Mouse (Mus musculus) stomach, embryonic 14.5 days (tissue): Measurements from ENCODE around the gene Sh2d4b. TPM values are rescaled to one million over a fixed set of nuclear protein-coding genes. Genes with fewer than 3 reads are reported as not detected.

Experiments used
- ATAC-seq: fragments of 200-750 bp; cut with Nextera tagmentation; 2 replicates; pipeline ENCODE4 v1.8.0; 2017; ENCODE audit warnings: low read depth, moderate TSS enrichment; ENCODE audit not compliant: insufficient number of reproducible peaks, insufficient read depth, low FRiP score
- H3K27ac ChIP-seq: fragments of 300-500 bp; sonication (generic); 2 replicates; pipeline ENCODE4 v1.5.1; 2014; ENCODE audit warnings: mild to moderate bottlenecking, low read length, moderate library complexity, mixed read lengths
- H3K27me3 ChIP-seq: fragments of 300-500 bp; sonication (generic); 2 replicates; pipeline ENCODE4 v1.6.1; 2014; ENCODE audit warnings: low read length, control low read depth, mixed read lengths; ENCODE audit not compliant: control insufficient read depth, insufficient read depth
- H3K36me3 ChIP-seq: fragments of 300-500 bp; sonication (generic); 2 replicates; pipeline ENCODE4 v1.6.1; 2014; ENCODE audit warnings: mild to moderate bottlenecking, control low read depth, low read length, moderate library complexity, mixed read lengths; ENCODE audit not compliant: control insufficient read depth, insufficient read depth
- H3K4me1 ChIP-seq: fragments of 300-500 bp; sonication (generic); 2 replicates; pipeline ENCODE4 v1.6.1; 2014; ENCODE audit warnings: low read length, control low read depth, mixed read lengths; ENCODE audit not compliant: control insufficient read depth, insufficient read depth
- H3K4me2 ChIP-seq: fragments of 300-500 bp; sonication (generic); replicated peaks from 2 replicates; pipeline ENCODE4 v1.6.1; 2014; ENCODE audit warnings: low read depth, low read length, control low read depth
- H3K4me3 ChIP-seq: fragments of 300-500 bp; sonication (generic); 2 replicates; pipeline ENCODE4 v1.5.1; 2014; ENCODE audit warnings: low read depth, low read length, control low read depth
- H3K9ac ChIP-seq: fragments of 300-500 bp; sonication (generic); replicated peaks from 2 replicates; pipeline ENCODE4 v1.6.1; 2014; ENCODE audit warnings: low read depth, mild to moderate bottlenecking, control low read depth, low read length, moderate library complexity, mixed read lengths
- H3K9me3 ChIP-seq: fragments of 300-500 bp; sonication (generic); 2 replicates; pipeline ENCODE4 v1.6.1; 2016; ENCODE audit warnings: low read depth, low read length, control low read depth; ENCODE audit not compliant: control insufficient read depth
- WGBS: fragments of 180-500 bp; shearing (Covaris S2); extraction: QIAGEN DNeasy Blood & Tissue Kit; methylation state at CpG from one replicate; pipeline ENCODE4 v1.1.7; 2014; 5-methylcytosine and 5-hydroxymethylcytosine counted together
- polyA plus RNA-seq: library from polyadenylated mRNA; unstranded; fragments of >200 nt; fragmentation: Nextera tagmentation; extraction: Ambion mirVana; gene quantifications from 2 replicates; pipeline ENCODE4 v1.2.1, GENCODE M21; 2014

Sh2d4b gene
- polyA plus RNA-seq: 0.56 and 0.73 TPM in 2 replicates

DNA sequence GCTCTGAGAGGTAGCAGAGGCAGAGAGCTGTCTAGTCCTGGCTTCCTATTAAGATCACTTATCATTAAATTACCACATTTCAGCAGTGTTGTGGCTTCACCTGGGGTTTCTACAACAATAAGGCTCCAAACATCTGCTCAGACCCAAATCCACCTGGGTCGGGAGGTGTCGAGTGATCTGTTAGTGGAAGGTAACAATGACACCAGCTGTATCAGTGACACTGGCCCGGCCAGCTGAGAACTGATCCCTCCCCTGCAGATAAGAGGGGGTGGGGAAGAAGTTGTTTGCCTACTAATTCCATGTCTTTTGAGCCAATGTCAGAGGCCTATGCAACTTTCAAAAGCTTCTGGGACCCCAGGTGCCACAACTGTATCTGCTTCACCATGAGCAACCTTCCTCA is at the start of gene Sh2d4b:
TSS of gene Sh2d4b (minus strand) at position 71 of the 400 bp plus-strand sequence.
- Histone ChIP-seq H3K4me1 (no peaks in the 10 kb centered on the region), H3K27ac (no peak within 1 kb of the TSS), H3K27me3 (no peaks in the 10 kb centered on the region), H3K36me3 (no peaks in the 10 kb centered on the region), H3K9ac (no peak within 1 kb of the TSS), H3K9me3 (no peaks in the 10 kb centered on the region), H3K4me3 (no peak within 1 kb of the TSS), H3K4me2 (no peak within 1 kb of the TSS)
- ATAC-seq: no peak
- WGBS: 71% methylated on average over 3 of the region's 3 CpGs

DNA sequence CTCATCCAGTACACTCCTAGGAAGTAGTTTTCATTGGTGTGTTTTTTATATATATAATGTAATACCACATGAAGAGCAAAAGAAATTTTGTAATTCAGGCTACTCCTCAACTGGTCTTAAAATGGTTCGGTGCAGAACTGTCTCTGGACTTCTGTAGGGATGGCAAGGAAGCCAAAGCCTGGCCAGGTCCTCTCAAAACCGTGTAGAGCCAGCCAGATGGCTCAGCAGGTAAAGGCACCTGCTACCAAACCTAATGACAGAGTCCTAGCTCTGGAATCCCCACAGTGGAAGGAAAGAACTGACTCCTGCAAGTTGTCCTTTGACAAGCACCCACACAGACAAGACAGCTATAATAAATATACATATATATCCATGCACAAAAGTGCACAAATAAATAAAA is 49.4 kb upstream of the Sh2d4b start:
- H3K27ac ChIP-seq: no peak overlapping the region
- no peaks in the 10 kb centered on the region for H3K36me3 ChIP-seq
- ATAC-seq: no peak
- H3K4me3 ChIP-seq: no peak overlapping the region
- H3K27me3 ChIP-seq: no peaks in the 10 kb centered on the region
- no peak overlapping the region for H3K4me2 ChIP-seq
- 76% methylated on average over 2 of the region's 2 CpGs for WGBS
- H3K9ac ChIP-seq: no peak overlapping the region
- no peaks in the 10 kb centered on the region for H3K9me3 ChIP-seq
- H3K4me1 ChIP-seq: 0 out of 2 replicates have a peak, but pooled peaks cover 2% of the 10 kb centered on the region

GRCm38 (mm10) chr14:40938380-40938987 is 45.4 kb upstream of the Sh2d4b start:
- Histone ChIP-seq H3K27ac (no peak overlapping the region), H3K9ac (no peak overlapping the region), H3K27me3 (no peaks in the 10 kb centered on the region), H3K36me3 (no peaks in the 10 kb centered on the region; the same call in 1 of the 2 replicates), H3K4me1 (0 out of 2 replicates have a peak, but pooled peaks cover 2% of the 10 kb centered on the region), H3K9me3 (no peaks in the 10 kb centered on the region), H3K4me3 (no peak overlapping the region), H3K4me2 (no peak overlapping the region)
- no peak for ATAC-seq
- WGBS: 86% methylated on average over 11 of the region's 11 CpGs

GRCm38 (mm10) chr14:40937052-40937451 is 44.0 kb upstream of the Sh2d4b start:
- Histone ChIP-seq H3K9ac (no peak overlapping the region), H3K36me3 (no peaks in the 10 kb centered on the region; the same call in 1 of the 2 replicates), H3K4me3 (no peak overlapping the region), H3K4me1 (0 out of 2 replicates have a peak, but pooled peaks cover 2% of the 10 kb centered on the region), H3K9me3 (no peaks in the 10 kb centered on the region), H3K27me3 (no peaks in the 10 kb centered on the region), H3K4me2 (no peak overlapping the region), H3K27ac (no peak overlapping the region)
- WGBS: 78% methylated on average over 4 of the region's 4 CpGs
- no peak for ATAC-seq

- Histone ChIP-seq H3K9me3 (no peaks in the 10 kb centered on the region), H3K27ac (no peak overlapping the region), H3K27me3 (no peaks in the 10 kb centered on the region), H3K4me1 (peaks cover 12% of the 10 kb centered on the region), H3K4me2 (no peak overlapping the region), H3K36me3 (no peaks in the 10 kb centered on the region; the same call in 1 of the 2 replicates), H3K9ac (no peak overlapping the region), H3K4me3 (no peak overlapping the region)
- 89% methylated on average over 1 of the region's 1 CpGs for WGBS
- no peak for ATAC-seq
These were observed 42.4 kb upstream of the Sh2d4b start for GRCm38 (mm10) chr14:40935481-40935880.

DNA sequence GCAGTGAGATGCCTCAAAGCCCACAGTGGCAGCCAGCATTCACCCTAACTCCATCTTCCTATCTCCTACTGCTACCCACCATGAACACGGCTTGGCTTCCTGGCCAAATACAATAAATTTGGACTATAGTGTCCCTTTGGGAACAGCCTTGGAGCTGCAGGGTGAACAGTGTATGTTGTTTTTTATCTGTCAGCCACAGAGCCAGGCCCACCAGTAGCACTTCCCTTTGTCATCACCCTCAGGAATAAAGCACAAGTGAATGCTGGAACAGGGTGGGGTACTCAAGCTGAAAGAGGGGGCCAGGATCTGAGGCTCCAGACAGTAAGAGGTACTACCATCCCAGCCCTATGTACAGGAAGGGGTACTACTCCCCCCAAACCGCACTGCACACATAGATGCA is 42.0 kb upstream of the Sh2d4b start:
- no peak for ATAC-seq
- peaks cover 12% of the 10 kb centered on the region for H3K4me1 ChIP-seq

DNA sequence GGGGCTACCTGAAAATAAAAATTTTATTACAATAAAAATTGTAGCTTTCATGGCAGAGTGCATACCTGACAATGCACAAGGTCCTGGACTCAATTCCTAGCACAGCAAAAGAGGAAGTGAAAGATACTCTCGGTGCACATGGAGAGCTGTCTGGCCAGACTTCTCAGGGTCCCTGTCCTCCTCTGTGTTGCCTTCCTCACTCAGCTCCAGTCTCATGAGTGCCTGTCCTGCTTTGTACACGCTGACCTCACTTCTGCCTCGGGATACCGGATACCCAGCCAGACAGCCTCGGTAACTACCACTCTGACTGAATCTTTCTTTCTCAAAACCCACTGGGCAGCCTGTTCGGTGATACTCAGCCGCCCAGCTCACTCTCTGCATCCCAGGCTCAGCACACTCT is 40.3 kb upstream of the Sh2d4b start:
- H3K4me2 ChIP-seq: no peak overlapping the region
- peaks cover 15% of the 10 kb centered on the region for H3K4me1 ChIP-seq
- 86% methylated on average over 7 of the region's 7 CpGs for WGBS
- H3K9ac ChIP-seq: no peak overlapping the region
- ATAC-seq: no peak
- H3K27me3 ChIP-seq: no peaks in the 10 kb centered on the region
- no peaks in the 10 kb centered on the region; the same call in 1 of the 2 replicates for H3K36me3 ChIP-seq
- H3K4me3 ChIP-seq: no peak overlapping the region
- no peak overlapping the region for H3K27ac ChIP-seq
- H3K9me3 ChIP-seq: no peaks in the 10 kb centered on the region

More for the DNA sequence above, 42.0 kb upstream of the Sh2d4b start:
- H3K4me3 ChIP-seq: no peak overlapping the region
- no peak overlapping the region for H3K9ac ChIP-seq
- WGBS: 78% methylated on average over 2 of the region's 2 CpGs
- no peak overlapping the region for H3K27ac ChIP-seq
- H3K9me3 ChIP-seq: no peaks in the 10 kb centered on the region
- no peak overlapping the region for H3K4me2 ChIP-seq
- H3K36me3 ChIP-seq: no peaks in the 10 kb centered on the region; the same call in 1 of the 2 replicates
- no peaks in the 10 kb centered on the region for H3K27me3 ChIP-seq

DNA sequence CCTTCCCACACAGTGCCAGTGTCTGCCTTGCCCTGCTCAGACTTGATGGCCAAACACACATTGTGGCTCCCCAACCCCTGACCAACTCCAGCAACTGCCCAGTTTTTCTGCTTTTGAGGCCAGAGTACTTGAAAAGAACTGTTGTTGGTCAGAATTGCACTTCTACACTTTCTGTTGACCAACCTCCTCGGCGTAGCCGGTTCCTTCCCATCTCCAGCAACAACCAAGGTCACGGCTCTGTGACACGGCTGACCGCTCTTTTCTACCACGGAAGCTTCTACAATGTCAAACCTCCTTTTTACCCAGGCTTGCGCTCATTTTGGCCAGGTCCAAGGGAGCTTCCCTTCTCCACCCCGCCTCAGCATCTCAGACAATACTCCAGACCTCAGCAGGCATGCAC is 39.2 kb upstream of the Sh2d4b start:
- no peak overlapping the region for H3K4me2 ChIP-seq
- H3K27ac ChIP-seq: no peak overlapping the region
- H3K4me1 ChIP-seq: peaks cover 14% of the 10 kb centered on the region

More for the DNA sequence above, 39.2 kb upstream of the Sh2d4b start:
- Histone ChIP-seq H3K27me3 (no peaks in the 10 kb centered on the region), H3K9ac (no peak overlapping the region), H3K36me3 (no peaks in the 10 kb centered on the region; the same call in 1 of the 2 replicates), H3K4me3 (no peak overlapping the region), H3K9me3 (no peaks in the 10 kb centered on the region)
- WGBS: 87% methylated on average over 9 of the region's 9 CpGs
- no peak for ATAC-seq
